Mouse (Mus musculus): ENCODE measurements at regions not wholly inside any gene's neighbourhood (a gene's known extent, or its start where the extent isn't known, plus 50 kb on each side); places are given as distances from the start of the nearest gene placed in this dataset.

DNA sequence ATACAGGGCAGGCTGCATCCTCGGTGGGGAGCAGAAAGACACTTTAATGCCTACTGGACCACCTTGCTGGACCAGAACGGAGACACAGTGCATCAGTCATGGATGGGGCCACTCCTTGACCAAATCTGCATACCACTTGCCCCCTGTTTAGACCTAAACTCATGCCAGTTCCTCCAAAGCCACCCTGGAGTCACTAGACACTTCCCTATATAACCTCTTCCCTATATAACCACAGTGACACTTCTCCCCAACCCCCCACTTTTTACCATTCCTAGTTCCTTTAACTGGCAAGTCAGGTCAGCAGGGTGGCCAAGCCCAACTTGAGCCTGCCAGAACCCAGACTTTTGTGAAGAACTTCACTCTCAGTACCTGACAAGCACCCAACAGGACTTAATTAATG lies 80.2 kb upstream of the Ankrd50 start:
- no peaks in the 10 kb centered on the region for H3K27me3 ChIP-seq (ENCODE audit: control insufficient read depth, insufficient read depth, low read length)
- 30% methylated on average over 2 of the region's 2 CpGs for WGBS
- H3K9ac ChIP-seq (ENCODE audit: low read length) = no peak overlapping the region
- ATAC-seq (ENCODE audit: low FRiP score, low TSS enrichment) (no peak), DNase-seq (ENCODE audit: low spot score) (no peak)
- no peaks in the 10 kb centered on the region for H3K4me1 ChIP-seq (replicated peaks; ENCODE audit: control insufficient read depth, insufficient read depth)
- no peak for TF ChIP-seq CTCF (IDR thresholded peaks at IDR 0.05; ENCODE audit: low read depth)
- no peak for TF ChIP-seq EP300 (optimal IDR thresholded peaks at IDR 0.05)
- H3K4me3 ChIP-seq (ENCODE audit: low read depth, low read length) = no peak overlapping the region
- H3K4me2 ChIP-seq (replicated peaks; ENCODE audit: low read depth) = no peak overlapping the region
- no peaks in the 10 kb centered on the region for H3K36me3 ChIP-seq (ENCODE audit: control insufficient read depth, insufficient read depth, low read length)
- H3K27ac ChIP-seq (replicated peaks) = no peak overlapping the region
- no peaks in the 10 kb centered on the region for H3K9me3 ChIP-seq (ENCODE audit: control insufficient read depth, low read length)

GRCm38 (mm10) chr3:38564364-38564763 lies 79.7 kb upstream of the Ankrd50 start:
- ATAC-seq (ENCODE audit: low FRiP score, low TSS enrichment) (no peak), DNase-seq (ENCODE audit: low spot score) (no peak)
- TF ChIP-seq EP300 (optimal IDR thresholded peaks at IDR 0.05) (no peak), CTCF (IDR thresholded peaks at IDR 0.05; ENCODE audit: low read depth) (no peak)
- Histone ChIP-seq H3K27me3 (ENCODE audit: control insufficient read depth, insufficient read depth, low read length) (no peaks in the 10 kb centered on the region), H3K4me3 (ENCODE audit: low read depth, low read length) (no peak overlapping the region), H3K4me1 (replicated peaks; ENCODE audit: control insufficient read depth, insufficient read depth) (no peaks in the 10 kb centered on the region), H3K4me2 (replicated peaks; ENCODE audit: low read depth) (no peak overlapping the region), H3K36me3 (ENCODE audit: control insufficient read depth, insufficient read depth, low read length) (no peaks in the 10 kb centered on the region), H3K9ac (ENCODE audit: low read length) (no peak overlapping the region), H3K27ac (replicated peaks) (no peak overlapping the region), H3K9me3 (ENCODE audit: control insufficient read depth, low read length) (no peaks in the 10 kb centered on the region)
- 35% methylated on average over 2 of the region's 2 CpGs for WGBS

- WGBS = 34% methylated on average over 2 of the region's 2 CpGs
- no peaks in the 10 kb centered on the region for H3K4me1 ChIP-seq (replicated peaks; ENCODE audit: control insufficient read depth, insufficient read depth)
- no peak for ATAC-seq (ENCODE audit: low FRiP score, low TSS enrichment)
Measured at GRCm38 (mm10) chr3:38561186-38561585, 76.5 kb upstream of the Ankrd50 start.

GRCm38 (mm10) chr3:38555939-38556338 lies 71.3 kb upstream of the Ankrd50 start:
- Histone ChIP-seq H3K9ac (ENCODE audit: low read length) (no peak overlapping the region), H3K4me3 (ENCODE audit: low read depth, low read length) (no peak overlapping the region), H3K4me2 (replicated peaks; ENCODE audit: low read depth) (no peak overlapping the region), H3K4me1 (replicated peaks; ENCODE audit: control insufficient read depth, insufficient read depth) (no peaks in the 10 kb centered on the region), H3K9me3 (ENCODE audit: control insufficient read depth, low read length) (no peaks in the 10 kb centered on the region), H3K36me3 (ENCODE audit: control insufficient read depth, insufficient read depth, low read length) (no peaks in the 10 kb centered on the region), H3K27me3 (ENCODE audit: control insufficient read depth, insufficient read depth, low read length) (no peaks in the 10 kb centered on the region), H3K27ac (replicated peaks) (no peak overlapping the region)
- WGBS = 89% methylated on average over 5 of the region's 5 CpGs
- DNase-seq (ENCODE audit: low spot score) = no peak
- no peak for ATAC-seq (ENCODE audit: low FRiP score, low TSS enrichment)
- no peak for TF ChIP-seq EP300 (optimal IDR thresholded peaks at IDR 0.05)
- no peak for TF ChIP-seq CTCF (IDR thresholded peaks at IDR 0.05; ENCODE audit: low read depth)

More at GRCm38 (mm10) chr3:38561186-38561585, 76.5 kb upstream of the Ankrd50 start:
- Histone ChIP-seq H3K27ac (replicated peaks) (no peak overlapping the region), H3K4me2 (replicated peaks; ENCODE audit: low read depth) (no peak overlapping the region), H3K4me3 (ENCODE audit: low read depth, low read length) (no peak overlapping the region), H3K27me3 (ENCODE audit: control insufficient read depth, insufficient read depth, low read length) (no peaks in the 10 kb centered on the region), H3K36me3 (ENCODE audit: control insufficient read depth, insufficient read depth, low read length) (no peaks in the 10 kb centered on the region), H3K9ac (ENCODE audit: low read length) (no peak overlapping the region), H3K9me3 (ENCODE audit: control insufficient read depth, low read length) (no peaks in the 10 kb centered on the region)
- TF ChIP-seq CTCF (IDR thresholded peaks at IDR 0.05; ENCODE audit: low read depth) (no peak), EP300 (optimal IDR thresholded peaks at IDR 0.05) (no peak)
- no peak for DNase-seq (ENCODE audit: low spot score)

GRCm38 (mm10) chr3:38553470-38554043 lies 68.9 kb upstream of the Ankrd50 start:
- no peaks in the 10 kb centered on the region for H3K27me3 ChIP-seq (ENCODE audit: control insufficient read depth, insufficient read depth, low read length)
- no peaks in the 10 kb centered on the region for H3K4me1 ChIP-seq (replicated peaks; ENCODE audit: control insufficient read depth, insufficient read depth)
- H3K27ac ChIP-seq (replicated peaks) = no peak overlapping the region
- H3K9ac ChIP-seq (ENCODE audit: low read length) = no peak overlapping the region
- H3K4me2 ChIP-seq (replicated peaks; ENCODE audit: low read depth) = no peak overlapping the region
- no peaks in the 10 kb centered on the region for H3K36me3 ChIP-seq (ENCODE audit: control insufficient read depth, insufficient read depth, low read length)
- TF ChIP-seq EP300 (optimal IDR thresholded peaks at IDR 0.05) (no peak), CTCF (IDR thresholded peaks at IDR 0.05; ENCODE audit: low read depth) (no peak)
- H3K9me3 ChIP-seq (ENCODE audit: control insufficient read depth, low read length) = no peaks in the 10 kb centered on the region
- DNase-seq (ENCODE audit: low spot score) (no peak), ATAC-seq (ENCODE audit: low FRiP score, low TSS enrichment) (no peak)
- H3K4me3 ChIP-seq (ENCODE audit: low read depth, low read length) = no peak overlapping the region
- 85% methylated on average over 4 of the region's 4 CpGs for WGBS

DNA sequence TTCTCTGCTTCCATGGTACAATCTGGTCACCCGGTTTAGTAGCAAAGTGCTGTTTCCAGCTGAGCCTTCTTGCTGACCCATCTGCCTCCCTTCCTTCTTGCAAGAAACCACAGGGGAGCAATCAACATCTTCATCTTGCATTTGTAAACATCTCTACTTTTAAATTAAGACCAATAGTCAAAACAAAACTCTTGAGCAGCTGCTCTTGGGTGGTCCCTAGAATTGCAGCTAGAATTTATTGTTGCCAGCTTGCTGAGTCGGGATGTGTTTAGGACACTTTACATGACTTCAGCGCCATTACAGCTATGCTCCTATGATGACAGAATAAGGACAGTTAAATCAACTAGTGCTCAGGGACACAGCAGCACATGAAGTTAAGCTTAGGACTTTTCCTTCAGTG lies 62.4 kb upstream of the Ankrd50 start:
- no peaks in the 10 kb centered on the region for H3K4me1 ChIP-seq (replicated peaks; ENCODE audit: control insufficient read depth, insufficient read depth)
- no peak overlapping the region for H3K27ac ChIP-seq (replicated peaks)
- DNase-seq (ENCODE audit: low spot score) (no peak), ATAC-seq (ENCODE audit: low FRiP score, low TSS enrichment) (no peak)
- H3K9ac ChIP-seq (ENCODE audit: low read length) = no peak overlapping the region
- no peak overlapping the region for H3K4me2 ChIP-seq (replicated peaks; ENCODE audit: low read depth)
- H3K4me3 ChIP-seq (ENCODE audit: low read depth, low read length) = no peak overlapping the region
- no peaks in the 10 kb centered on the region for H3K27me3 ChIP-seq (ENCODE audit: control insufficient read depth, insufficient read depth, low read length)
- H3K36me3 ChIP-seq (ENCODE audit: control insufficient read depth, insufficient read depth, low read length) = no peaks in the 10 kb centered on the region
- WGBS = 56% methylated on average over 3 of the region's 3 CpGs
- TF ChIP-seq EP300 (optimal IDR thresholded peaks at IDR 0.05) (no peak), CTCF (IDR thresholded peaks at IDR 0.05; ENCODE audit: low read depth) (no peak)
- H3K9me3 ChIP-seq (ENCODE audit: control insufficient read depth, low read length) = no peaks in the 10 kb centered on the region
